Mouse (Mus musculus) adrenal gland, postnatal 10 days (tissue): ENCODE measurements at regions not wholly inside any gene's neighbourhood (a gene's known extent, or its start where the extent isn't known, plus 50 kb on each side); places are given as distances from the start of the nearest gene placed in this dataset.
"Not testable (repeated sequence)": the region's sequence is repeated elsewhere in the genome, so short reads cannot be mapped to it uniquely, and the experiment has no call there.

Experiments
- DNase-seq: peaks from one replicate; pipeline ENCODE4 v3.0.0; 2021; ENCODE audit warnings: mixed read lengths

DNA sequence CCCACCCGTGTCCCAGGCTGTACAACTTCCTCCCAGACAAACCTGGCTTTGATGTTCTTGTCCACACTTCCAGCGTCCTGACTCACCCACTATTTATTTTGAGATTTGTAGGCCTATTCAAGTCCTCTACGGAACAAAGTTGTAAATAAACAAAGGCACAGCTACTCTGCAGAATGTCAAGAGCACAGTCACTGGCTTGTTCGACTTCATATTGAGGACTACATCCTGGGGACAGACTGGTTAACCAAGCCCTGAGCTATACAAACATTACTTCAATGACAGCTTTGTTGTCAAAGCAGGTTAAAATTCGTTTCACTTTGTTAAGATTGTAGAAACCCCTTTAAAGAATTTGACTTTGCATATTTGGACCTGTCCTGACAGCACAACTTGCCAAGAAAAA lies 190.3 kb upstream of the Ctso start:
- DNase-seq, result no peak

DNA sequence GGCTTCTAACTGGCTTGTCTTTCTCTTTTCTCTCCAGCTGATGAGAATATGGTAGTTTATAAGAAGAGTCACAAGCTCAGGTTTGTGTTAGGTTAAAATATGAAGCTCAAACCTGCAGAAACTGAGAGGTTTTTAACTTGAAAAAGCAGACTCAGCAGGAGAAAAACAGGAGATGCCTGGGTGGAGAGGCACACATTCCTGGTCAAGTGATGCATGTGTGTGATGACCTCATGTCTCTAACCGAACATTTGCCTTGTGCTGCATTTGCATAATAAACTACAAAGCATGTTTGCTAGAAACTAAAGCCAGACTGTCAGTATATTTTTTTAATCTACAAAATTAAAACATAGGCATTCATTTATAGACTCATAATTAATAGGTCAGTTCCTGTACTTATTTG lies 182.2 kb upstream of the Ctso start:
- no peak for DNase-seq

DNA sequence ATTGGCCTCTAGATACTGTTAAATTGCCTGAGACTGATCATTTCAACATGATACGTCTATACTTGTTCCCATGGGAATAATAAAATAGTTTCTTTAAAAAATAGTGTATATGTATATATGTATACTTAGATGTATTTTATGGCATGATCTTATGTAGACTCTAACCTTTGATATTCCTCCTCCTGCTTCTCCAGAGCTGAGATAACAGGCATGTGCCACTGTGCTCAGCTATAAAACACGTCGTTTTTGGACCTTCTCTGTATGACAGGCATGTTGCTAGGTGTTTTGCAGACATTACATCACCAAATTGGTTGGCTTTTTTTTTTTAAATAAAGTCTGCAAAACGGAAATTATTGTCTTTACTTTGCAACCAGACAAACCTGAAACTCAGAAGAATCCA lies 179.4 kb upstream of the Ctso start:
- DNase-seq, result no peak

DNA sequence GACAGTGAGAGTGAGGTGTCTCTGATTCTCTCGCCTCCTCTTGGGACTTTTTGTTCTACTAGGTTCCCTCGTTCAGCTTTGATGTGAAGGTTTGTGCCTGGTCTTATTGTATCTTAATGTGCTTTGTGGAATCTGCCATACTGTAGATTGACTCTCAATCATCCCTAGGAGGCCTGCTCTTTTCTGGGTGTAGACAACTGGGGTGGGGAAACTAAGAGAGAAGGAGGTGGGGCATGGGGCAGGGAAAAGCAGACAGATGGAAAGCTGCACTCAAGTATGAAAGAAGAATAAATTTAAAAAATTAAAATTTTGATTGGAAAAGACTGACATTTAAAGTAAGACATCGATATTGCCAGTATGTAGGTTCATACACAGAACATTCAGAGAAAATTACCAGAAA lies 172.0 kb upstream of the Ctso start:
- no peak for DNase-seq

DNA sequence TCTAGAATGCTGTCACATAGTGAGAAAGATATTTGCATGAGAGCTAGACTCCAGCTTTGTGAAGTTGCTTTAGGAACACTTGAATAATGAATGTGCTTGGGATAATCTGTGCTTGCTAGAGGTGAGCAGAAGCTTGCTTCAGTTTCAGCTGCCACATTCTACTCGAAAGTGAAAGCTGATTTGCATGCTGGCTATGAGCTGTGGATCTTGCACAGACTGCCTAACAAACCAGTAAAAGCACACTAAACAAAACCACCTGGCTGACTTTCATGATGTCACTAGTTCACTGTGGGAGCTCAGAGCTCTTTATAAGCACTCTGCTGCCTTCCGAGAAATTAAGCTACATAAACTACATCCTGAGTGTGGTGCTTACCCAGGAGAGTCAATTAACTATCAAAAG lies 171.5 kb upstream of the Ctso start:
- no peak for DNase-seq

DNA sequence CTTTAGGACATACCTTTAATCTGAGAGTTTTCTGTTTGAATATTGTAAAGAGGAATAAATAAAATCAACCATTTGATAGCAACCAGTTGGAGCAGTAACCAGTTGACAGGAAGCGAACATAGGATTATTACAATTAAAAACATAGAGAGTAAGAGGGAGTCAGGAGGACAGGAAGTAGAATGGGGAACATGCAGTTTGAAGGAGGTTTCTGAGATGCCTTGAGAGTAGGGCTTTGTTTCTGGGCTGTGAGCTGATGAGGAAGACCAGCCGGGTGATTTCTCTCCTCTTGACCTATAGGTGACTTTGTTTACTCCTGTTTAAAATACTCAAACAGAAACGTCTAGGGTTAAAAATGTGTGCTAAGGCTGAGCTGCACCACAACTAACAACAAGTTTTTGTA lies 160.6 kb upstream of the Ctso start:
- DNase-seq, result no peak

DNA sequence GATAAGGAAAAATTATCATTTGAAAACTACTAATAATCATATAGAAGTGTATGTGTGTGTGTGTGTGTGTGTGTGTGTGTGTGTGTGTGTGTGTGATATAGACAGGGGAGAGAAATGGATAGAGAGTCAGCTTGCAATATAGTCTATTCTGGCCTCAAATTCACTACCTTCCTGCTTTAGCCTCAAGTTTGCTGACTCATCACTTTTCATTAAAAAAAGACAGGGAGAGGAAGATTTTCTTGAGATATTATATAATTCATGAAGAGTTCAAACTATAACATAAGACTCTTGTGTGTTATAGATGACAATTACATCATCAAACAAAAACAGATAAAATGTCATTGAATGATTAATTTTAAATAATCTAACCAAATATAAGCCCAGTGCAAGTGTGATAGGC lies 159.4 kb upstream of the Ctso start:
- DNase-seq, result no peak

DNA sequence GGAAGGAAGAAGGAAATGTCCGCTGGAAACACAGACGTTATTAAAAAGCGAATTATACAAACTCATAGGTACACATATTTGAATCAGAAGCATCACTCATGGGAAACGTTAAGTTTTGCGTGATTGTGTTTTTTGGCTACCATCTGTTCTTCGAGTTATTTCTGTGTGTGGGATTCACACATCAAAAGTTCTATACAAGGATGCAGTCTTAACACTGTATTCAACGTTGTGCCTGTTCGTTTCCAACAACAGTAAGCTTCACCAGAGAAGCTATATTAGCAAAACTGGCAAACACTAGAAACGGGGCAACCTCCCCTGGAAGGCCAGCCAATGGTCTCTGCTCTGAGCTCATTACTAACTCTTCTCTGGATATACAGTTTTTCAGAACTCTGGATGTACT lies 150.3 kb upstream of the Ctso start:
- no peak for DNase-seq

DNA sequence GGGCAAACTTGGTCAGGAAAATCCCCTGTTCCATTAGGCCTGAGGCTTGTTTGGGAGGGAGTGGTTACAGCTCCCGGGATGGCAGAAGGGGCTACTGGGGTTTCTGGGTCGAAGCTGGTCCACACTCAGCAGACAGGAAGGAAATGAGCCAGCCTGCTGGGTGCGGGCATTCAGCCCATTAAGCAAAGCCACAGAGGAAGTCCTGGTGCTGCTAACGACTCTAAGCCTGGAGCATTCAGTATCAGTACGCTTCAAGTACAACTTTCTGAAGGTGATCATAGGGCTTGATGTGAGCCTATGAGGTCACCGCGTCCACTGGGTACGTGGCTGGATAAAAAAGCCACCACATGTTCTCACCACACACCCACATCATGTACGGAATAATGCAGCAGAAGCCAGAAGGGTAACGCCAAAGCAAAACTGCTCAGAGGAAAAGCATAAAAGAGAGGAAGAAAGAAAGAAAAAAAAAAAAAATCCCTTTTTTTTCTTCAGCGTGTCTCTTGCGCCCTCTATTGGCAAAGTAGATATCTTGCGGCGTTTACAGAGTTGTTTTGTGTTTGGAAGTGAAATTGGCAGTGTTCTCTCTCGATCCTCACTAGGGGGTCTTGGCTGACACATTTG lies 149.4 kb upstream of the Ctso start:
- DNase-seq, result peak; percentile 10

DNA sequence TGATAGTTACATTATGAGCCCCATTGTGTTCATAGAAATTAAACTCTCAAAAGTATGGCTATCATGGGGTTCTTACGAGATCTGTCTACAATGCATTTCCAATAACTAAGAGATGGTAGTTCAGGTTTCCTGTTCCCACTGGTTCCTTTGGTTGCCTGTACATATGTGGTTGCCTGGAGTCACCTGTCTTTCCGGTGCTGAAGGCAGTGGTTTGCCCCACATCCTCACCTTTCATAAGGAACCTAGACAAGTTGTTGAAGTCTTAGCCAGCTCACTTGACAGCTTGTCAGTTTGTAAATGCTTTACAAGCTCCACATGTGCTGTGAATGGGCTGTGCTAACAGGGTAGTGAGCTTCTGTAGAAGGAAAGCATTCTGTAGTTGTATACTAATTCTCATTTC lies 143.5 kb upstream of the Ctso start:
- DNase-seq, result no peak

DNA sequence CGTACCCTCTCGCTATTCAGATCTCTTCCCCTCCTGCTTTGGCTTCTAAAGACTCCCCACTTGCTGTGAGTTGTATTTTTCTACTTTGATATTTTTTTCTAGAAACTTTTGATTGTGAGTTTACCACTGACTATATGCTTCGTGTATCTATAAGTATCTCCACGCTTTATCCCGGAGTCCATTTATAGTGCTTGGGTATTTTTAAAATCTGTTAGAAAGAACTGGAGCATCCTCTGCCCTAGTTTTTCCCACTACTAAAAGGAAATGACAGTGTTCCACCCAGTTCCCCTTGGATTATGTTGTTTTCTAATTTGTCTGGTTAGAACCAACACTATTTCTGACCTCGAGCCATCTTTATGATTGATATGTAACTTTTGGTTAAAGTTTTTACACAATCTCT lies 142.7 kb upstream of the Ctso start:
- DNase-seq, result no peak

DNA sequence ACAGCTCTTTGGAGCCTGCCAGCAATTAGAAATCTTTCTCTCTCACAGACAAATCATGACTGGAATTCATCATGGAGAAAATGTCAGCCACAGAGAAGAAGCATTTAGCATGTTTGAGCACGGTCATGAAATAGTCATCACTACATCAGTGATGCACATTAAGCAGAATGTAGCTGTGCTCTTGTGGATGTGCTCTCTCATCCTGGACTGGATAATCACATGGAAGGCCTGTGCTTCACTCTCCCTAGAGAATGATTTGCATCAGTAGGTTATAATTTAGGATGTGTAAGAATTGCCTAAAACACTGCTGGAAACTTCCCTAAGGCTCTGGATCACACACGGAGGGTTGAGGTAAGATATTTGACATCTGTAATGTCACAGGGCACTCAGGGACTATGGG lies 130.3 kb upstream of the Ctso start:
- no peak for DNase-seq

DNA sequence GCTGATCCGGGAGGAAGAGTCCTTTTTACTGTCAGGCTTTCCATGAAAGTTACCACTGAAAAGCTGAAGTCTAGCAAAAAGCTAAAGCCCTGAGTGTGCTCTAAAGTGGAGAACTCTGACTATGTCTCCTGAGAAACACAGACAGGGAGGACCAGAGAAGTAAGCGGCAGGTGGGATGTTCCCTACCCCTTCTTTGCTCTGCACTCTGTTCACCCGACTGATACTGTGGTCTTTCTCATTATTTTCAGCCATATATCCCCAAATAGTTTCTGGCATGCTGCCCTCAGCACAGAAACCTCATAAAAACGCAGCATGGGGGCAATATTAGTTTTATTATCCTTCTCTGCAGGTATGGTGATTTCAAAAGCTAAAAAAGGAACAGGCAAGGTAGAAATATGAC lies 126.7 kb upstream of the Ctso start:
- no peak for DNase-seq

DNA sequence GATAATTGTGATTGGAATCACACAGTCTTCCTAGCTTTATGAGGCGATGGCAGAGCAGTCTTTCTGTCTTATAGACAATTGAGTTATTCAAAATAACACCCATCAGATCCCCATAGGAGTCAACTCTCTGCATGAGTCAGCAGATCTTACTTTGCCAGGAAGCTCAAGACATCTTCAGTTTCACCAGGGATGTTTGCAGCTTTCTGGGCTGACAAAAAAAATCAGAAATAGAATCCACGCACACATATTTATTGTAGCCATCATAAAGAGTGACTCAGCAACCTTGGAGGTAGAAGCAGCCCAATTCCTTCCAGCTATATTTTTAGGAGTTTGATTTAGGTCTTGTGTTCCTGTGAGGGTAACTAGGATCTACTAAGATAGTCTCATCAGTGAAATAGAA lies 122.8 kb upstream of the Ctso start:
- no peak for DNase-seq

DNA sequence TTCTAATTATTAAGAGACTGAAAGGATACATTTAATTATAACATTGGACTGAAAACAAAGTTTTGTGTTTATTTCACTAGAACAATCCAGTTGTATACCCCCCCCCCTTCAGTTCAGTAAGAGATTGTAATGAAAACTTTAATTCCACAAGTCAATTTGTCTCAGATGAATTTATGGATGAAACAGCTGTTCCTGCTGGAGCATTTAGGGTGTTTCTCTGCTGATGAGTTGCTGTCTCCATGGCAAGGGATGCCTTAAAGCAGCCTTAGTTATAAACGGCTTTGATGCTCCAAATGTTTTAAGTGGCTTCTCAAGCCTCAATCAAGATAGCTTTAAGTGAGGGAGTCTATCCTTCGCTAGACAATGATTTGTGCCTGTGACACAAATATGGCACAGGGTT lies 112.1 kb upstream of the Ctso start:
- DNase-seq, result no peak

DNA sequence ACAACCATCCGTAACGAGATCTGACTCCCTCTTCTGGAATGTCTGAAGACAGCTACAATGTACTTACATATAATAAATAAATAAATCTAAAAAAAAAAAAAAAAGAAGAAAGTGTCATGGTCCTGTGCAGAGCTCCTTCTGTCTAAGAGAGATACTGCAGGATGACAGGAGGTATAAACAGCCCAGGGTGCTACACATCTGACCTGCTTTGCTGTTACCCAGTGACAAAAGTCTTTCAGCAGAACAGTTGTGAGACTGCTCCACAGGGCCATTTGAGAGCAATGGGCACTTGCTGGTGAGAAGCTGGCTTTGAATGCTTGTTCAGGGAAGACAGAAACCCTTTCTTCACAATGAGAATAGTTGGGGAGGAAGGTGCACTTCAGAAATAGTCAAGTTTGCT lies 102.9 kb upstream of the Ctso start:
- no peak for DNase-seq

DNA sequence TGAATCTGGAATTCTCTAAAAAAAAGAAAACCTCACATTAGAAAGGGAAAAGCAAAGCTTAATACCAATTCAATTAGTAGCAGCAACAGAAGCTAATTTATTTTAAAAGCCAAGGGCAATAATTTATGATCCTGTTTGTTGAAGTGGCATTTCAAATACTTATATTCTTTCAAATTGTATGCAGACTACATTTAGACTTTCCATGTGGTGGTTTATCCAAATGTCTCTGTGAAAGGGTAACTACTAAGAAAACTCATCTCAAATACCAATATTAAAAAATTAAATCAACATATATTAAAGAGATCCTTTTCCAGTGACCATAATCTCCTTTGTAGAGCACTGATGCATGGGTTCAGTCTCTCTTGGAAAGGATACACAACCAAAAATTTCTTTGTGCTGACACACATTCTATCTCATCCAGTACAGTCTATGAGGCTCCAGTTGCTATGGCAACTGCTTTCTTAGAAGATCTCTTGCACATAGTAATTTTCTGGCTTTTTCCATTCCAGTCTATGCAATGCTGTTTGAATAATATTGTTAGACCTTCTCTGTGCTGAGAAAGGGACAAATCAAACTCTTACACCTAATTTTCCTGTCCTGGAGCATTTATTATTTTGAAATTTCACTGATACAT lies 102.3 kb upstream of the Ctso start:
- no peak for DNase-seq

DNA sequence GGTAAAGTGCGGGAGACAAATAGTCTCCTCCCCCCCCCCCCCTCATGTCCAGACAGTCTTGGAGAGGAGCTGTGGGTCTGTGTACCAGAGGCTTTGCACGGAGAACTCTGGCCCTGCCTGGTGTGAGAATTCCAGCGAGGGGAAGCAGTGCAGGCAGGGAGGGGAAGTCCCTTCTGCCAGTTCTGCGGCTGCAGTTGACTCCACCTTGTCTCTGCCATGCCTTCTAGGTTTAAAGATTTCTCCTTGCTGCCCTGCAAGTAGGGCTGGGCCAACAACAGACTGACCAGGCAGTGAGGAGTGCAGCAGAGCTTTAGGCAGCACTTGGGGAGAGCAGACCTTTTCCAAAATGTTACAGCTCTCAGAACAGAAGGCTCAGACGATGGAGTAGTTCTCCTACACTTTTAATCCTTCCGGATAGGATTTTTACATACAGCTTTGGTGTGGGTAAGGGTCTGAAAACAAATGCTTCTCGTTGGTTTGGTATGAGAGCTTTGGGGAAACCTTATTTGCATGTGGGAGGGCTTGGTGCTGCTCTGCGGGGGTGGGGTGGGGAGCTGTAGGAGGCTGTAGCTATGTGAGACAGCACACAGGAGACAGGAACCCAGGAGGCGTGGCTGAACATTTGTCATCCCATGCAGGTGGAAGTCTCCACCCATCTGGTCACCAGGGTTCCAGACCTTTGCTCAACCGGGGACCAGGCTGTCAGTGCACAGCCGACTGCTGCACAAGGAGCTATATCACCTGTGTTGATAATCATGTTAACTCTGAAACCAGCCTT lies 96.8 kb upstream of the Ctso start:
- DNase-seq, result peak; percentile 2

DNA sequence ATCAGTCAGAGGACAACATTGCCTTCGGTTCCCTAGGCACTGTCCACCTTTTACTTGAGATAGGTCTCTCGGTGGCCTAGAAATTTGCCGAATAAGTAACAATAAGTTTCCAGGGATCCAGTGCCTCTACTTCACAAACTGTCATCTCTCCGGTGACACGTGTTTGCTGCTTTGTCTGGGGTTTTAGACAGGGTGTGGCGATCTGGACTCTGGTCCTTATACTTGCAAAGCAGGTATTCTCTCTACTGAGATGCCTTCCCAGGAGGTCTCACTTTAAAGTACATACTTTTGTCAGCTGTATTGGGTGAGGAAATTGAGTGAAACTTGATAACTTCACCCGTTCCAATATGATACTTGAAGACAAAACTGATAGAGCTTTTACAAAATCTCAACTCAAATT lies 95.9 kb upstream of the Ctso start:
- no peak for DNase-seq

DNA sequence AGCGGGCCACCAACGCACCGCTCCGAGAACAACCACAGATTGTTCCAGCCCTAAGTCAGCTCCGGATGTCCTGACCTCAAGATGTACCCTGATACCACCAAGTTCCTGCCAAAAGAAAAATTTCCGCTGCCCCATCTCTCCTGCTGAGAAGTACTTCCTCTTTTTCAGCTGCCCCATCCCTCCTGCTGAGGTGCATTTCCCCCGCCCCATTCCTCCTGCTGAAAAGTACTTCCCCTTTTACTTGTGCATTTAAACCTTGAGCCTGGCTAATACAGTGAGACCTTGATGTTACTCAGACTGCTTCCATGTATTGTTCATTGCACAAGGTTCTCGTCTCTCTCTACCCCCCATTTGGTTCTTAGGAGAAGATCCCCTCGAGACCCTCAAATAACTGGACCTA lies 94.3 kb upstream of the Ctso start:
- not testable (repeated sequence) for DNase-seq

DNA sequence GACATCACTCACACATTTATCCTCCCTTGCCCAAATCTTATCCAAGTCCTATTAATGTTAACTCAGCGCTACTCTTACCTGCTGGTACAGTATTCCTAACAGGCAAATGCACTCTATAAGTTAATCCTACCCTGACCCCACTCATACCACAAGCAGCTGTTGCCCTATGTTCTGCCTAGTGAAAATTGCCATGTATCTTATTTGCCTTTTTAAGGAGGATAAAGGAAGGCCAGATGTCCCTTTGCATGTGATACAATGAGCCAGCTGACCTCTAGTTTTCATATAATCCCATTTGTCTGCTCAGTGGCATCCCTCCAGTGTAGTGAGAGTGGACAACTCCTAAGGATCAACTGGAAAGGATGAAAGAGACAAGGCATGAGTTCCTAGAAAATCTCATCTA lies 67.9 kb upstream of the Ctso start:
- no peak for DNase-seq
